Mouse (Mus musculus): ENCODE measurements around the gene Kcnip4. TPM values are rescaled to one million over a fixed set of nuclear protein-coding genes. Genes with fewer than 3 reads are reported as not detected.
A peak's percentile ranks its signal among the peaks of the same experiment; 100 is the strongest.

Kcnip4 gene
- total and polyA plus RNA-seq, 3 experiments: 0.19 TPM; not detected in 2

GRCm38 (mm10) chr5:49408351-49408750 is 116.4 kb downstream of the Kcnip4 start:
- TF ChIP-seq E2F4 (IDR thresholded peaks at IDR 0.05; ENCODE audit: borderline replicate concordance, low read depth, low read length): no peak
- no peak for TF ChIP-seq MEF2A (IDR thresholded peaks at IDR 0.05; ENCODE audit: extremely low read depth, insufficient replicate concordance, low read depth, low read length, poor library complexity, severe bottlenecking)
- TF ChIP-seq EP300 (IDR thresholded peaks at IDR 0.05; ENCODE audit: low read depth in 1 of 2, low read length in 2 of 2): no peak
- no peak for TF ChIP-seq ETS1 (IDR thresholded peaks at IDR 0.05; ENCODE audit: low read depth, low read length)
- TF ChIP-seq MYC (IDR thresholded peaks at IDR 0.05; ENCODE audit: low read depth, low read length): no peak
- no peak for TF ChIP-seq UBTF (IDR thresholded peaks at IDR 0.05; ENCODE audit: borderline replicate concordance, insufficient read depth, low read depth, low read length)
- no peak for TF ChIP-seq NRF1 (IDR thresholded peaks at IDR 0.05; ENCODE audit: insufficient read depth, low read depth, low read length, poor library complexity, severe bottlenecking)
- no peak for TF ChIP-seq GATA1 (IDR thresholded peaks at IDR 0.05; ENCODE audit: low read depth, low read length)
- TF ChIP-seq MAX (IDR thresholded peaks at IDR 0.05; ENCODE audit: low read length): no peak
- TF ChIP-seq CHD2 (IDR thresholded peaks at IDR 0.05; ENCODE audit: low read length): no peak
- no peak for TF ChIP-seq ZMIZ1 (IDR thresholded peaks at IDR 0.05; ENCODE audit: low read depth, low read length)
- TF ChIP-seq TAL1 (IDR thresholded peaks at IDR 0.05; ENCODE audit: low read length): no peak
- TF ChIP-seq NELFE (IDR thresholded peaks at IDR 0.05; ENCODE audit: low read depth, low read length): no peak
- no peak for TF ChIP-seq ZKSCAN1 (IDR thresholded peaks at IDR 0.05; ENCODE audit: low read depth, low read length)
- TF ChIP-seq ZC3H11A (IDR thresholded peaks at IDR 0.05; ENCODE audit: low read depth, low read length): no peak
- no peak for TF ChIP-seq TBP (IDR thresholded peaks at IDR 0.05; ENCODE audit: low read depth, low read length)
- TF ChIP-seq GABPA (IDR thresholded peaks at IDR 0.05; ENCODE audit: low read depth, low read length): no peak
- H3K27ac ChIP-seq (ENCODE audit: control insufficient read depth, low read depth, low read length): no peak overlapping the region
- no peaks in the 10 kb centered on the region for H3K36me3 ChIP-seq (ENCODE audit: control insufficient read depth in 1 of 2, insufficient read depth in 2 of 2, low read length in 2 of 2)
- H3K27me3 ChIP-seq (ENCODE audit: control insufficient read depth in 1 of 2, insufficient read depth in 2 of 2, low read length in 2 of 2): no peaks in the 10 kb centered on the region
- H3K9me3 ChIP-seq (replicated peaks; ENCODE audit: insufficient read depth, low read length): no peaks in the 10 kb centered on the region
- H3K4me1 ChIP-seq (ENCODE audit: control insufficient read depth in 1 of 2, insufficient read depth in 2 of 2, low read length in 2 of 2): no peaks in the 10 kb centered on the region
- DNase-seq (ENCODE audit: low read depth, low spot score): no peak
- H3K4me3 ChIP-seq (ENCODE audit: control insufficient read depth in 1 of 2, insufficient read depth in 1 of 2, low read depth in 2 of 2, low read length in 2 of 2): no peak overlapping the region
- H3K9ac ChIP-seq (ENCODE audit: control insufficient read depth, low read depth, low read length, poor library complexity, severe bottlenecking): no peak overlapping the region
- no peaks in the 10 kb centered on the region for H3K79me2 ChIP-seq (ENCODE audit: control insufficient read depth, insufficient read depth, low read length, poor library complexity)

DNA sequence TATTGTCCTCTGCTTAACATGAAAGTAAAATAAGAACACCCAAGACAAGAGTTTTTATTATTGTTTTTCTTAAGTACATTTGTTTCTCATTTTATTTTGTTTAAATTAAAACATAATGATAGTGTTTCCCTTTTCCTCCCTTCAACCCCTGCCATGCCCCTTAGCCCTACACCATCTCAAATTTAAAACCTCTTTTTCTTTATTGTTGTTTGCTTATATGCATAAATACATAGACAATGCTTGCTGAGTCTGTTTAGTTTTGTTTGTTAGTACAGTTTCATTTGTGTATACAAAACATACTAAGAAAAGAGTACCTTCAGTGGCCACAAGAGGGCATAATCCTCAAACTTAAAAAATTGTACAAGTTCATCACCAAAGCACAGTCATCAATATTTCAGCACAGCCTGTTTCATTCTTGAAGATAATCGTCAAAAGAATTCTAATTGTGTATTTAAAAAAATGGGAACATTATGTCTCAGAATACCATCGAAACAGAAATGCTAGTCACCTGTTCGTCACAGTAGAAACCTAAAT is 154.1 kb downstream of the Kcnip4 start:
- Histone ChIP-seq H3K4me1 (ENCODE audit: control insufficient read depth in 1 of 2, insufficient read depth in 2 of 2, low read length in 2 of 2) (no peaks in the 10 kb centered on the region), H3K27ac (ENCODE audit: control insufficient read depth, low read depth, low read length) (no peak overlapping the region), H3K36me3 (ENCODE audit: control insufficient read depth in 1 of 2, insufficient read depth in 2 of 2, low read length in 2 of 2) (no peaks in the 10 kb centered on the region; a peak in 1 of 4 replicates), H3K9me3 (replicated peaks; ENCODE audit: insufficient read depth, low read length) (no peaks in the 10 kb centered on the region), H3K79me2 (ENCODE audit: control insufficient read depth, insufficient read depth, low read length, poor library complexity) (no peaks in the 10 kb centered on the region), H3K27me3 (ENCODE audit: control insufficient read depth in 1 of 2, insufficient read depth in 2 of 2, low read length in 2 of 2) (no peaks in the 10 kb centered on the region), H3K4me3 (ENCODE audit: control insufficient read depth in 1 of 2, insufficient read depth in 1 of 2, low read depth in 2 of 2, low read length in 2 of 2) (no peak overlapping the region), H3K9ac (ENCODE audit: control insufficient read depth, low read depth, low read length, poor library complexity, severe bottlenecking) (no peak overlapping the region)
- TF ChIP-seq SMC3 (IDR thresholded peaks at IDR 0.05; ENCODE audit: low read depth, low read length) (peak; percentile 74), ZC3H11A (IDR thresholded peaks at IDR 0.05; ENCODE audit: low read depth, low read length) (peak; percentile 75), RAD21 (IDR thresholded peaks at IDR 0.05; ENCODE audit: low read depth, low read length) (peak; percentile 79), MAX (IDR thresholded peaks at IDR 0.05; ENCODE audit: low read length) (no peak), CTCF (IDR thresholded peaks at IDR 0.05 in 2 of 3, conservative IDR thresholded peaks at IDR 0.05 in 1 of 3; ENCODE audit: control insufficient read depth in 1 of 3, insufficient read depth in 1 of 3, low read depth in 2 of 3, low read length in 3 of 3, poor library complexity in 1 of 3, severe bottlenecking in 1 of 3) (peak in 1 of 3 experiments; percentile 73; a peak in 3 of 6 replicates)
- DNase-seq (ENCODE audit: low read depth, low spot score): peak; percentile 59

Data from MEL (cell line).